Mouse (Mus musculus) heart, embryonic 14.5 days (tissue): ENCODE measurements around the gene 1810010D01Rik. TPM values are rescaled to one million over a fixed set of nuclear protein-coding genes. Genes with fewer than 3 reads are reported as not detected.

Source experiments
- ATAC-seq: fragments of 200-750 bp; cut with Nextera tagmentation; 2 replicates; pipeline ENCODE4 v1.8.0; 2017; ENCODE audit warnings: low read depth, moderate TSS enrichment; ENCODE audit not compliant: insufficient number of reproducible peaks, insufficient read depth, low FRiP score
- H3K27ac ChIP-seq, 2 experiments: fragments of 200-500 bp in 1 of 2; fragments of 300-500 bp in 1 of 2; sonication (generic) in 1 of 2; replicated peaks in 1 of 2; 2 replicates each; pipeline ENCODE4 v1.5.1; 2012 to 2014; ENCODE audit warnings: low read depth in 2 of 2, low read length in 2 of 2, control low read depth in 1 of 2, mild to moderate bottlenecking in 1 of 2, mixed read lengths in 1 of 2; ENCODE audit not compliant: control insufficient read depth in 1 of 2, insufficient read depth in 1 of 2
- H3K27me3 ChIP-seq: fragments of 300-500 bp; sonication (generic); 2 replicates; pipeline ENCODE4 v1.6.1; 2014; ENCODE audit warnings: mild to moderate bottlenecking, low read length, control low read depth; ENCODE audit not compliant: control insufficient read depth, insufficient read depth
- H3K36me3 ChIP-seq: fragments of 300-500 bp; sonication (generic); 2 replicates; pipeline ENCODE4 v1.6.1; 2014; ENCODE audit warnings: mild to moderate bottlenecking, control low read depth, low read length, mixed read lengths; ENCODE audit not compliant: control insufficient read depth, insufficient read depth
- H3K4me1 ChIP-seq, 2 experiments: fragments of 200-500 bp in 1 of 2; fragments of 300-500 bp in 1 of 2; sonication (generic) in 1 of 2; 2 replicates each; pipeline ENCODE4 v1.6.1; 2012 to 2014; ENCODE audit warnings: low read length in 2 of 2, control low read depth in 1 of 2, mixed read lengths in 1 of 2; ENCODE audit not compliant: control insufficient read depth in 2 of 2, insufficient read depth in 2 of 2
- H3K4me2 ChIP-seq: fragments of 300-500 bp; sonication (generic); 2 replicates; pipeline ENCODE4 v1.6.1; 2014; ENCODE audit warnings: mild to moderate bottlenecking, low read length
- H3K4me3 ChIP-seq, 2 experiments: fragments of 200-500 bp in 1 of 2; fragments of 300-500 bp in 1 of 2; sonication (generic) in 1 of 2; 2 replicates each; pipeline ENCODE4 v1.5.1; 2012 to 2014; ENCODE audit warnings: low read length in 2 of 2, mild to moderate bottlenecking in 2 of 2, control low read depth in 1 of 2, low read depth in 1 of 2, moderate library complexity in 1 of 2; ENCODE audit not compliant: control insufficient read depth in 1 of 2, insufficient read depth in 1 of 2
- H3K9ac ChIP-seq: fragments of 300-500 bp; sonication (generic); 2 replicates; pipeline ENCODE4 v1.6.1; 2014; ENCODE audit warnings: mild to moderate bottlenecking, low read length
- H3K9me3 ChIP-seq: fragments of 300-500 bp; sonication (generic); 2 replicates; pipeline ENCODE4 v1.6.1; 2016; ENCODE audit warnings: low read length, control low read depth; ENCODE audit not compliant: control insufficient read depth
- WGBS: fragments of 180-500 bp; shearing (Covaris S2); extraction: QIAGEN DNeasy Blood & Tissue Kit; methylation state at CpG from one replicate; pipeline ENCODE4 v1.1.7; 2014; 5-methylcytosine and 5-hydroxymethylcytosine counted together
- polyA plus RNA-seq: library from polyadenylated mRNA; unstranded; fragments of >200 nt; fragmentation: Nextera tagmentation; extraction: Ambion mirVana; gene quantifications from 2 replicates; pipeline ENCODE4 v1.2.1, GENCODE M21; 2014

1810010D01Rik gene
- polyA plus RNA-seq = 0.23 TPM in 1 of 2 replicates, not detected in the other

- peaks cover 26 to 37% of the 10 kb centered on the region in 2 experiments for H3K4me1 ChIP-seq
These were observed at the start of gene 1810010D01Rik for GRCm38 (mm10) chr7:145208006-145208405. Gene 1810010D01Rik, minus strand, starts transcription at chr7:145208119.

GRCm38 (mm10) chr7:145256092-145256491 is 48.2 kb upstream of the 1810010D01Rik start:
- Histone ChIP-seq H3K36me3 (peaks cover 57% of the 10 kb centered on the region), H3K4me3 (no peak overlapping the region), H3K9me3 (no peaks in the 10 kb centered on the region), H3K27ac (no peak overlapping the region), H3K27me3 (no peaks in the 10 kb centered on the region), H3K9ac (no peak overlapping the region), H3K4me2 (no peak overlapping the region), H3K4me1 (peaks cover 0 to 3% of the 10 kb centered on the region in 2 experiments; a peak in 1 of 4 replicates)
- ATAC-seq = no peak
- WGBS = 100% methylated on average over 1 of the region's 1 CpGs

More at GRCm38 (mm10) chr7:145208006-145208405, at the start of gene 1810010D01Rik:
- Histone ChIP-seq H3K27me3 (no peaks in the 10 kb centered on the region), H3K27ac (peak within 1 kb of the TSS; percentile 90 to 94), H3K4me2 (no peak within 1 kb of the TSS), H3K9ac (peak within 1 kb of the TSS; percentile 75), H3K36me3 (no peaks in the 10 kb centered on the region), H3K9me3 (no peaks in the 10 kb centered on the region), H3K4me3 (no peak within 1 kb of the TSS)
- WGBS = 84% methylated on average over 4 of the region's 4 CpGs
- ATAC-seq = no peak

GRCm38 (mm10) chr7:145253986-145254630 is 46.2 kb upstream of the 1810010D01Rik start:
- Histone ChIP-seq H3K4me1 (peaks cover 0 to 3% of the 10 kb centered on the region in 2 experiments; a peak in 1 of 4 replicates), H3K4me2 (no peak overlapping the region), H3K4me3 (no peak overlapping the region), H3K9me3 (no peaks in the 10 kb centered on the region), H3K27ac (no peak overlapping the region), H3K9ac (no peak overlapping the region), H3K27me3 (no peaks in the 10 kb centered on the region), H3K36me3 (peaks cover 40% of the 10 kb centered on the region)
- 48% methylated on average over 3 of the region's 3 CpGs for WGBS
- ATAC-seq = no peak

GRCm38 (mm10) chr7:145252715-145253476 is 45.0 kb upstream of the 1810010D01Rik start:
- 27% methylated on average over 8 of the region's 8 CpGs for WGBS
- ATAC-seq = no peak
- H3K27ac ChIP-seq = no peak overlapping the region
- no peak overlapping the region for H3K4me2 ChIP-seq
- H3K9me3 ChIP-seq = no peaks in the 10 kb centered on the region
- H3K9ac ChIP-seq = no peak overlapping the region
- H3K36me3 ChIP-seq = peaks cover 32% of the 10 kb centered on the region
- H3K4me1 ChIP-seq = peaks cover 0 to 3% of the 10 kb centered on the region in 2 experiments; a peak in 1 of 4 replicates
- no peak overlapping the region for H3K4me3 ChIP-seq
- H3K27me3 ChIP-seq = no peaks in the 10 kb centered on the region

- 70% methylated on average over 9 of the region's 9 CpGs for WGBS
- ATAC-seq = no peak
These were observed 42.3 kb upstream of the 1810010D01Rik start for GRCm38 (mm10) chr7:145250225-145250624.

GRCm38 (mm10) chr7:145248911-145249310 is 41.0 kb upstream of the 1810010D01Rik start:
- no peak overlapping the region for H3K4me3 ChIP-seq
- ATAC-seq = no peak
- WGBS = 69% methylated on average over 2 of the region's 2 CpGs
- H3K9ac ChIP-seq = no peak overlapping the region
- 0 out of 2 replicates have a peak, but pooled peaks cover 4% of the 10 kb centered on the region for H3K36me3 ChIP-seq
- H3K4me2 ChIP-seq = no peak overlapping the region
- peaks cover 0 to 3% of the 10 kb centered on the region in 2 experiments; a peak in 1 of 4 replicates for H3K4me1 ChIP-seq
- H3K27me3 ChIP-seq = no peaks in the 10 kb centered on the region
- no peaks in the 10 kb centered on the region for H3K9me3 ChIP-seq
- no peak overlapping the region for H3K27ac ChIP-seq

More at GRCm38 (mm10) chr7:145250225-145250624, 42.3 kb upstream of the 1810010D01Rik start:
- peaks cover 0 to 3% of the 10 kb centered on the region in 2 experiments; a peak in 1 of 4 replicates for H3K4me1 ChIP-seq
- H3K4me2 ChIP-seq = no peak overlapping the region
- no peaks in the 10 kb centered on the region for H3K9me3 ChIP-seq
- 0 out of 2 replicates have a peak, but pooled peaks cover 14% of the 10 kb centered on the region for H3K36me3 ChIP-seq
- no peak overlapping the region for H3K4me3 ChIP-seq
- no peaks in the 10 kb centered on the region for H3K27me3 ChIP-seq
- H3K27ac ChIP-seq = no peak overlapping the region
- no peak overlapping the region for H3K9ac ChIP-seq

GRCm38 (mm10) chr7:145242851-145243712 is 35.2 kb upstream of the 1810010D01Rik start:
- H3K9ac ChIP-seq = no peak overlapping the region
- no peak overlapping the region for H3K4me3 ChIP-seq
- WGBS = 13% methylated on average over 9 of the region's 9 CpGs
- no peaks in the 10 kb centered on the region for H3K4me1 ChIP-seq
- no peak overlapping the region for H3K27ac ChIP-seq
- no peaks in the 10 kb centered on the region for H3K36me3 ChIP-seq
- H3K4me2 ChIP-seq = no peak overlapping the region
- 0 out of 2 replicates have a peak, but pooled peaks cover 3% of the 10 kb centered on the region for H3K9me3 ChIP-seq
- ATAC-seq = no peak
- no peaks in the 10 kb centered on the region for H3K27me3 ChIP-seq
